Mouse (Mus musculus) gonadal fat pad, adult 2 months (tissue): ENCODE data around the gene Gm17067. TPM values are rescaled to one million over a fixed set of nuclear protein-coding genes. Genes with fewer than 3 reads are reported as not detected.
A peak's percentile ranks its signal among the peaks of the same experiment; 100 is the strongest.
"Not testable (repeated sequence)": the region's sequence is repeated elsewhere in the genome, so short reads cannot be mapped to it uniquely, and the experiment has no call there.

Source experiments
- DNase-seq: peaks from one replicate; pipeline ENCODE4 v3.0.0-alpha.2; 2012; ENCODE audit warnings: low read depth
- polyA plus RNA-seq: library from polyadenylated mRNA; depleted of rRNA; stranded (reverse); fragments of >200 nt; gene quantifications from 2 replicates; pipeline ENCODE4 v1.2.3, GENCODE M21; 2012; rRNA removed

Gene Gm17067
- polyA plus RNA-seq: not detected in 2 replicates

GRCm38 (mm10) chr7:42726917-42727316 is at the start of gene Gm17067:
Gene Gm17067 (minus strand): TSS chr7:42727017.
- not testable (repeated sequence) for DNase-seq

GRCm38 (mm10) chr7:42749836-42750235 is 23.0 kb upstream of the Gm17067 start:
- no peak for DNase-seq

DNA sequence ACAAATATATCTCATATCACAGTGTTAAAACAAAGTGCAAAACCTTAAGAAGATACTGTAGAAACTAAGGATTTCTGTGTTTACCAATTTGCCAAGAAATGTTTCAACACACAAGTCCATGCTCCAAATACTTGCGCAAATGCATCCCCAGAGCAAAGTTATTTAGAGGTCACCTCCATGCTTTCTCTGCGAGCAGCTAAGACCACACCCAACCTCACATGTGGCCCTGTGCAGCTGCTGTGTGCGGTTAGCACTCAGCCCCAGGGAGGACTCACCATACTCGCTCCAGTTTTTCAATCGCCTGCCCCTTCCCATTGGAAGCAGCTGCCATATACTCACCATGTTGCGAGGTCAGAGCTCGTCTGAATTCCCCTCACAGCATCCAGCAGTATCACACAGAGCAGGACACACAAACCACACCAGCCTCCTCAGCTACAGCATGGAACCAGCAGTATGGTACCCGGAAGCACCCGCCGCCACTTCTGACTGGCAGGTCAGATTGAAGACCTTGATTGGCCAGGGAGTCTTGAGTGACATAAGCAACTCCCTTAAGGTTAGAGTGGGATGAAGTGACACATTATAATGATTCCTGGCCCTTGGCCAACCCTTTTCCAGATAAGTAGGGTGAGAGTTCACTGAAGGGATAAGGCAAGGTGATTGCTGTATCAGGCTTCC is 11.9 kb upstream of the Gm17067 start:
- no peak for DNase-seq

GRCm38 (mm10) chr7:42693251-42693650 is 33.6 kb downstream of the Gm17067 start:
- DNase-seq: not testable (repeated sequence)

DNA sequence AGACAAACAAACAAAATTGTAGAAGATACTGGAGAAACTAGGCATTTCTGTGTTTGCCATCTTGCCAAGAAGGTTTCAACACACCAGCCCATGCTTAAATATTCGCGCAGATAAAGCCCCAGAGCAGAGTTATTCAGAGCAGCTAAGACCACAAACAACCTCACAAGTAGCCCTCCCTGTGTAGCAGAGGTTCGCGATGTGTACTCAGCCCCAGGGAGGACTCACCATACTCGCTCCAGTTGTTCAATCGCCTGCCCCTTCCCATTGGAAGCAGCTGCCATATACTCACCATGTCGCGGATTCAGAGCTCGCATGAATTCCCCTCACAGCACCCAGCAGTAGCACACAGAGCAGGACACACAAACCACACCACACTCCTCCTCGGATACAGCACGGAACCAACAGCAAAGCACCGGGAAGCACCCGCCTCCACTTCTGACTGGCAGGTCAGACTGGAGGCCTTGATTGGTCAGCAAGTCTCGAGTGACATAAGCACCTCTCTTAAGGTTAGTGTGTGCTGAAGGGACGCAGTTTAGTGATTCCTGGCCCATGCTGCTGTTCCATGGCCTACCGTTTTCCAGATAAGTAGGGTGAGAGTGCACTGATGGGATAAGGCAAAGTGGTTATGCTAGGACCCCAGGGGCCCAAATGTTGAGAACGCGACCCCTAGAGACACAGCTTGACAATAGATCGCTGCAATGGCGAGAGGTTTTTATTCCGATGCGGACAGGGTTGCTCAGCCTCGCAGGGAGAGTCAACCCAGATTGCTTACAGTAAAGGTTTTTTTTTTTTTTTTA is 34.3 kb downstream of the Gm17067 start, which contains the start of gene Zfp975:
Zfp975 (minus strand) TSS at position 381 of the 797 bp plus-strand sequence.
- DNase-seq: peak; percentile 49

- DNase-seq: not testable (repeated sequence)
These were observed 46.7 kb downstream of the Gm17067 start for GRCm38 (mm10) chr7:42680081-42680480.

DNA sequence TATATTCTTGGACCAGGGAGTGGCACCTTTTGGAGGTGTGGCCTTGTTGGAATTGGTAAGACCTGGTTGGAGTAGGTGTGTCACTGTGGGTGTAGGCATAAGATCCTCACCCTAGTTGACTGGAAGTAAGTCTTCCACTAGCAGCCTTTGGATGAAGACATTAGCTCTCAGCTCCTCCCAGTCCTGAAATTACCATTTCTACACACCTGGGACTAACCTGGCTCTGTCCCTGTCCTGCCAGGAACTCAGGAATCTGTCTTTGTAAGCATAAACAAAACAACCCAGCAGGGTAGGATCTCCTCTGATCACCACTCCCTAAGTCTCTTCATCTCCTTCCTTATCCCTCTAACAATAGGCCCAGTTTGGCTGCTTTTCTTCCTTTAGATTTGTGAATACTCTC is 47.2 kb downstream of the Gm17067 start:
- not testable (repeated sequence) for DNase-seq

DNA sequence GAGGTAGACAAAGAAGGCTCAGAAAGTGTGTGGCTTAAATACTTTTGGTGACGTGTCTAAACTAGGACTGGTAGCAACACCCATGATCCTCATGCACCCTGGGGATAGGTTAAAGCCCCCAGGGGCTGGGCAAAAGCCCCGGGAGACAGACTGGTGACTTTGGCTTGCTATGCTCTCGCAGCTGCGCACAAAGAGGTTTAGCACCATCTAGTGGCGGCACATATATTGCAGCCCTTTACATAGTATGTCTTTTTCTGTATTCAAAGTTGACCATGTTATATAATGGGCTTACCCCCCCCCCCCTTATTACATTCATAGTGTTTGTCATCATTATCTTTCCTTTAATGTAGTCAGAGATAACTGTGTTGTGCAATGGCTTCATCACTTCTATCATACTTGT is 66.7 kb downstream of the Gm17067 start:
- DNase-seq: not testable (repeated sequence)

Other genes starting within 250 kb of the Gm17067 start
- gene Zfp141, start 221.3 kb downstream of the Gm17067 start, polyA plus RNA-seq: 4.9 and 5.2 TPM in 2 replicates
- not detected in 2 replicates for gene Gm21028, start 148.4 kb downstream of the Gm17067 start, polyA plus RNA-seq
- 0.19 and 0.22 TPM in 2 replicates for gene Zfp977, start 134.5 kb downstream of the Gm17067 start, polyA plus RNA-seq
- 0.30 and 0.35 TPM in 2 replicates for gene Zfp976, start 84.4 kb downstream of the Gm17067 start, polyA plus RNA-seq
- gene Zfp975, start 34.3 kb downstream of the Gm17067 start, polyA plus RNA-seq: 0.63 and 0.81 TPM in 2 replicates
- not detected in 2 replicates for gene Vmn2r62, start 66.5 kb upstream of the Gm17067 start, polyA plus RNA-seq
- not detected in 2 replicates for gene Gm2381, start 140.2 kb upstream of the Gm17067 start, polyA plus RNA-seq
- gene Vmn2r63, start 206.8 kb upstream of the Gm17067 start, polyA plus RNA-seq: not detected in 2 replicates